Mouse (Mus musculus): ENCODE measurements around the gene Pcx. TPM values are rescaled to one million over a fixed set of nuclear protein-coding genes. Genes with fewer than 3 reads are reported as not detected.

Gene Pcx
- polyA plus RNA-seq, 1 experiment from 2014 or later = 27.5 TPM

DNA sequence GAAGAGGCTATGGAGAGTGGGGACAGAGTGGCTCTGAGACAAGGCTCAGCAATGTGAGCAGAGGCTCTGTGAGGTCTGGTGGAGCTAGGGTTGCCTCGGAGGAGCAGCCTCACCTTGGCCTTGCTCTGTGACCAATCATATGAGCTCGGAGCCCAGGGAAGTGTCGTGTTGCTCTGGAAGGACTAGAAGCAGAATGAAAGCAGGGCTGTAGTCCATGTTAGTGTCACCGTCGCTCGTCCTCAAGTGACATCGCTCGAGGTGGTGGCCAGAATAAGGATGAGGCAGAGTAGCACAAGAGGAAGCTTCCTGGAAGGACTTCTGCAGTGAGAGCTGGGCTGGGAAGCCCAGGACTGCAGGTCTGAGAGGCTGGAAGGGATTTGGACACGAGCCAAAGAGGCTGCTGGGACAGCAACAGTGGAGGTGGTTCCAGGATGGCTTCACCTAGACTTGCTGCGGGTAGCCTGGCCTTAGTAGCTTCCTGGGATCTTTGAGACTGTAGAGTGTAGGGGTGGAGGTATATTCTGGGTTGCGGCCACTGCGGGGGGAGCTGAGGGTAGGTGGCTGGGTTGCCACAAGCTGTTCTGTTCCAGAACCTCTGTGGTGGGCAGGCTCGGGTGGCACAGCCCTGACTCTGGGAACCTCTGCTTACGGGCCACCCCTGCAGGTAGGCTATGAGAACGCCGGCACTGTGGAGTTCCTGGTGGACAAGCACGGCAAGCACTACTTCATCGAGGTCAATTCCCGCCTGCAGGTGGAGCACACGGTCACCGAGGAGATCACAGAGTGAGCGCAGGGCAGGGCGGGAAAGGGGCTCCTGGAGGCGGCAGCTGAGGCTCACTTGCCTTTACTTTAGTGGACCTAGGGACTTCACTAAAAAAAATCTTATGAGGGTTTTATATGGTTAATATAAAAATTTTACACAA, 93.8 kb downstream of the Pcx start:
- no peaks in the 10 kb centered on the region for H3K27me3 ChIP-seq (ENCODE audit: control insufficient read depth, insufficient read depth, low read length)
- H3K9ac ChIP-seq = no peak overlapping the region
- ATAC-seq (ENCODE audit: low FRiP score) (no peak), DNase-seq (ENCODE audit: low spot score) (peak; percentile 37)
- WGBS = 41% methylated on average over 24 of the region's 24 CpGs
- H3K9me3 ChIP-seq (ENCODE audit: control insufficient read depth, low read length) = no peaks in the 10 kb centered on the region
- H3K4me1 ChIP-seq (replicated peaks; ENCODE audit: control insufficient read depth, insufficient read depth, low read length) = no peaks in the 10 kb centered on the region
- H3K36me3 ChIP-seq (replicated peaks; ENCODE audit: control insufficient read depth, insufficient read depth) = no peaks in the 10 kb centered on the region
- H3K4me3 ChIP-seq (replicated peaks; ENCODE audit: low read length) = no peak overlapping the region
- H3K27ac ChIP-seq = no peak overlapping the region
- H3K4me2 ChIP-seq (replicated peaks) = no peak overlapping the region

DNA sequence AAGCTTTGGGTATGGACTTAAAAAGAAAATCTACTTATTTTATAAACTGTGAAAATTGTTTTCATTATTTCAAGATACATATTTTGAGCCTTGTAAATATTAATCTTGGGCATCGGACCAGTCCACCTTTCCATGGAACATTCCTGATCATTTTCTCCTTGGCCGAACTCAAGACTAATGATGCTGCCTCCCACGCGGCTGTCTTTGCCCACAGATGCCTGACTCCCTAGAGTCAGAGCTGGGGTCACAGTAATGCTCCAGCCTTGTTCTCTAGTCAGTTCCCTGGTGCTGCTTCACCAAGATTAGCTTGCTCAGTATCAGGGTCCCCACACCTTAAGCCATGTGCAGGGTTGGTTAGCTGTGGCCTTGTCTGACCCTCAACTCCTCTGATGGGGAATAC, 95.4 kb downstream of the Pcx start:
- H3K4me2 ChIP-seq (replicated peaks) = no peak overlapping the region
- DNase-seq (ENCODE audit: low spot score) (no peak), ATAC-seq (ENCODE audit: low FRiP score) (no peak)
- 86% methylated on average over 4 of the region's 4 CpGs for WGBS
- no peak overlapping the region for H3K4me3 ChIP-seq (replicated peaks; ENCODE audit: low read length)
- no peak overlapping the region for H3K9ac ChIP-seq
- no peaks in the 10 kb centered on the region for H3K4me1 ChIP-seq (replicated peaks; ENCODE audit: control insufficient read depth, insufficient read depth, low read length)
- peaks cover 4% of the 10 kb centered on the region; the same call in 1 of the 2 replicates for H3K36me3 ChIP-seq (replicated peaks; ENCODE audit: control insufficient read depth, insufficient read depth)
- no peaks in the 10 kb centered on the region for H3K27me3 ChIP-seq (ENCODE audit: control insufficient read depth, insufficient read depth, low read length)
- no peak overlapping the region for H3K27ac ChIP-seq
- H3K9me3 ChIP-seq (ENCODE audit: control insufficient read depth, low read length) = no peaks in the 10 kb centered on the region

DNA sequence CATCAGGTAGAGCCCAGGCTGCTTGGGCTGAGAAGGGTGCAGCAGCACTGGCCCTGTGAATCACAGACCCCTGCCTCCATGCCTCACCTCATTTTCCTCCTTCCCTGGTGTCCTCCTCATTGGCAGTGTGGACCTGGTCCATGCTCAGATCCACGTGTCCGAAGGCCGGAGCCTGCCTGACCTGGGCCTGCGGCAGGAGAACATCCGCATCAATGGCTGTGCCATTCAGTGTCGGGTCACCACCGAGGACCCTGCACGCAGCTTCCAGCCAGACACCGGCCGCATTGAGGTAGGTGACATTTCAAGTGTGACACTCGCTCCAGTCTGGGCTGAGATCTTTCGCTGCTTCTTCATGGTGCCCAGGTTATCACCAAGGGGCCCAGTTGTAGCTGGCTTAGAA, 97.1 kb downstream of the Pcx start:
- no peaks in the 10 kb centered on the region for H3K4me1 ChIP-seq (replicated peaks; ENCODE audit: control insufficient read depth, insufficient read depth, low read length)
- no peak overlapping the region for H3K4me2 ChIP-seq (replicated peaks)
- no peaks in the 10 kb centered on the region for H3K9me3 ChIP-seq (ENCODE audit: control insufficient read depth, low read length)
- no peak overlapping the region for H3K27ac ChIP-seq
- 95% methylated on average over 12 of the region's 12 CpGs for WGBS
- H3K36me3 ChIP-seq (replicated peaks; ENCODE audit: control insufficient read depth, insufficient read depth) = peaks cover 19% of the 10 kb centered on the region
- DNase-seq (ENCODE audit: low spot score) (no peak), ATAC-seq (ENCODE audit: low FRiP score) (no peak)
- H3K4me3 ChIP-seq (replicated peaks; ENCODE audit: low read length) = no peak overlapping the region
- H3K27me3 ChIP-seq (ENCODE audit: control insufficient read depth, insufficient read depth, low read length) = no peaks in the 10 kb centered on the region
- H3K9ac ChIP-seq = no peak overlapping the region

DNA sequence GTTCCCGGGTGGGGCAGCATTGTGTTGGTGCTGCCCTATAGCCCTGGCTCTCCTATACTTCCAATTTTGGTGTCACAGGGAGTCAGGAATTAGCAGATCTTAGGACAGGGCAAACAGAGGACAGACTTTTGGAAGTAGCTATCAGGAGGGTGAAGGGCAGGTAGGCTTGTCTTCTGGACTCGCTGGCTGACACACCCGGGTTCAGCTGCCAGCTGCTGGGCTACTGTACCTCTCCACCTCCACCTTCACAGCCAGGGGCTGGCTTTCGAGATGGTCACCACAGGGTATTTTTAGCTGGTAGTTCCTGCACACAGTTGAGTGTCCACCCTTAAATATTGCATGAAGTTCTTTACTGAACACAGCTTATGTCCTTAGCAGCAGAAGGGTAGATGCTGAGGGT, 98.2 kb downstream of the Pcx start:
- no peak for ATAC-seq (ENCODE audit: low FRiP score)

DNA sequence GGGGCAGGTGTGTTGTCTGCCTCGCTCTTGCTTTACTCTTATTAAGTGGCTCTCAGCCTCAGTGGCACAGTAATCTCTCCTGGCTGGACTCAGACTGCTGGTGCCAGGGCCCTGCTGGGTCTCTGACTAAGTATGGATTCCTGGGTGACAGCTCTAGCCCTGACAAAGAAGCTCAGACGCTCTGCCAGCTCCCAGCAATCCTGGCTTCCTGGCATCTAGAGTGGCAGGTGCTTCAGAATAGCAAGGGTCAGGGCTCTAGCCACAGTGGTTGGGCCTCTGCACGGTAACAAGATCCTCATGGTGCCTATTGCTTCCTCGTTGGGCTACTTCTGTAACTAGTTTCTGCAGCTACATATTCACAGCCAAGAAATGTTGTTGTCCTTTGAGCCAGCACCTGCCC, 99.8 kb downstream of the Pcx start:
- Histone ChIP-seq H3K4me3 (replicated peaks; ENCODE audit: low read length) (no peak overlapping the region), H3K9ac (no peak overlapping the region), H3K9me3 (ENCODE audit: control insufficient read depth, low read length) (no peaks in the 10 kb centered on the region), H3K27ac (no peak overlapping the region), H3K36me3 (replicated peaks; ENCODE audit: control insufficient read depth, insufficient read depth) (peaks cover 36% of the 10 kb centered on the region), H3K27me3 (ENCODE audit: control insufficient read depth, insufficient read depth, low read length) (no peaks in the 10 kb centered on the region), H3K4me2 (replicated peaks) (no peak overlapping the region), H3K4me1 (replicated peaks; ENCODE audit: control insufficient read depth, insufficient read depth, low read length) (peaks cover 20% of the 10 kb centered on the region)
- no peak for ATAC-seq (ENCODE audit: low FRiP score)
- WGBS = 66% methylated on average over 4 of the region's 4 CpGs
- DNase-seq (ENCODE audit: low spot score) = no peak

More for the DNA sequence above, 98.2 kb downstream of the Pcx start:
- Histone ChIP-seq H3K4me2 (replicated peaks) (no peak overlapping the region), H3K4me1 (replicated peaks; ENCODE audit: control insufficient read depth, insufficient read depth, low read length) (peaks cover 9% of the 10 kb centered on the region; the same call in 1 of the 2 replicates), H3K36me3 (replicated peaks; ENCODE audit: control insufficient read depth, insufficient read depth) (peaks cover 30% of the 10 kb centered on the region), H3K9me3 (ENCODE audit: control insufficient read depth, low read length) (no peaks in the 10 kb centered on the region), H3K27me3 (ENCODE audit: control insufficient read depth, insufficient read depth, low read length) (no peaks in the 10 kb centered on the region), H3K9ac (no peak overlapping the region), H3K4me3 (replicated peaks; ENCODE audit: low read length) (no peak overlapping the region), H3K27ac (no peak overlapping the region)
- no peak for DNase-seq (ENCODE audit: low spot score)
- 87% methylated on average over 4 of the region's 4 CpGs for WGBS

DNA sequence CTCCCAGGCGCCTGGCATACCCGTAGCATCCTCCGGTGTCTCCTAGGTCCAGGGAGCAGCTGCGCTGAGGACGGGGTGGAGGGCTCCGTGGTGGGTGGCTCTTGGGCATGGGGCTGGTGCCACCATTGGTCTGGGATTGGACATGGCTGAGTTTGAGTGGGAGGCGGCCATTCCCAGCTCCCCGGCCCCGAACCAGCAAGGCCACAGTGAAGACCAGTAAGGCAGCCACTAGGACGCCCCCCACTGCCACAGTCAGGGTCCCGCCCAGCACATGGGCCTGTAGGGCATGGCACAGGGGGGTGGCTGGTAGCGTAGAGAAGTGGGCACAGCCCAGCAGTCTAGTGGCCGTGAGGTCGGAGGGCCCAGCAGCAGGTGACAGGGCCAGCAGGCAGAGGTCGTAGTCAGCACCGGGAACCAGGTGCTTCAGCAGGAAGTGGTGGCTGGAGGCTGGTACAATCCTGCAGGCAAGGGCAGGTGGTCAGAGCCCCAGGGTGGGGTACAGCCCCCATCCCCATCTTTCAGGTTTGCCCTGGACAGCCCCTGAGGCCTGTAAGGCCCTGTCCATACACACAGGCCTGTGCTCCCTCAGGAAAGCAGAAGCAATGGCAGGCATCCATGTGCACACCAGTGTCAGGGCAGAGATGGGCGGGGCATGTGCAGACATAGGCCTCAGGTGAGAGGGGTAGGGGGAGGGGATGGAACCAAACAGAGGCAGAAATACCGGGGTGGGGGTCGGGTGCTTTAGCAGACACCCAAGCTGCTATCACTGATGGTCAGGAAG, 102.1 kb downstream of the Pcx start:
- no peaks in the 10 kb centered on the region for H3K9me3 ChIP-seq (ENCODE audit: control insufficient read depth, low read length)
- peaks cover 36% of the 10 kb centered on the region for H3K36me3 ChIP-seq (replicated peaks; ENCODE audit: control insufficient read depth, insufficient read depth)
- 88% methylated on average over 19 of the region's 19 CpGs for WGBS
- H3K4me2 ChIP-seq (replicated peaks) = peak overlapping the region; percentile 21; the same call in 1 of the 2 replicates
- DNase-seq (ENCODE audit: low spot score) (no peak), ATAC-seq (ENCODE audit: low FRiP score) (no peak)
- H3K4me3 ChIP-seq (replicated peaks; ENCODE audit: low read length) = no peak overlapping the region
- H3K27me3 ChIP-seq (ENCODE audit: control insufficient read depth, insufficient read depth, low read length) = no peaks in the 10 kb centered on the region
- H3K9ac ChIP-seq = no peak overlapping the region
- H3K27ac ChIP-seq = no peak overlapping the region
- H3K4me1 ChIP-seq (replicated peaks; ENCODE audit: control insufficient read depth, insufficient read depth, low read length) = peaks cover 26% of the 10 kb centered on the region

DNA sequence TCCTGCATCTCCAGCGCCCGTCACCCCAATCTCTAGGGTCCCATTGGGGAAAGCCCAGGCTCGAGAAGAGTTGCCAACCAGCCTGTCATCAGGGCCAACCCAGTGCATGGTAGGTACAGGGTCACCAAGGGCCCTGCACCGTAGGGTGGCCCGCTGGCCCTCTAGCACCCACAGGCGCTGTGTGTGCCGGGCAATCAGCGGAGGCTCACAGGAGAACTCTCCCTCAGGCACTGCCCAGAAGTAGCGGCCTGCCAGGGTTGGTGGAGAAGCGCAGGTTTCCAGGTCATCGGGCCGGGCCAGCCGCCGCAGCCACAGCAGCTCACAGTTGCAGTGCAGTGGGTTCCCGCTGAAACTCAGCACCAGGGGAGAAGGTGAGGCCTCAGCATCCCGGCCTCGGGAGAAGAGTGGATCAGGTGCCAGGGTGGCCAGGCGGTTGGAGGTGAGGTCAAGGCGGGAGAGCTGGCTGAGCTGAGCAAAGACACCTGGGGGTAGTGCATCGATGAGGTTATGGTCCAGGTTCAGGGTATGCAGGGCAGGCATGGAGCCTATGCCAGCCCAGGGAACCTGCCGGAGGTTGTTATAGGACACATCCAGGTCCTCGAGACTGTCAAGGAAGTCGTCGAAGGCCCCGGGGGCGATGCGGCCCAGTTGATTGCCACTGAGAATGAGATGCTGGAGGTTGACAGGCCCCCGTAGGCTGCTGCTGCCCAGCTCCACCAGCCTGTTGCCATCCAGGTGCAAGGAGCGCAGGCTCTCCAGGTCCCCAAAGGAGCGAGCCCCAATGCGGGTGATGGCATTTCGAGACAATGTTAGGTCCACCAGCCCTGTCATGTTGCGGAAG, 103.4 kb downstream of the Pcx start:
- H3K27ac ChIP-seq = peak overlapping the region; percentile 95; the same call in 1 of the 2 replicates
- peaks cover 26% of the 10 kb centered on the region for H3K4me1 ChIP-seq (replicated peaks; ENCODE audit: control insufficient read depth, insufficient read depth, low read length)
- 91% methylated on average over 33 of the region's 33 CpGs for WGBS
- H3K4me3 ChIP-seq (replicated peaks; ENCODE audit: low read length) = peak overlapping the region; percentile 95
- peak overlapping the region; percentile 99 for H3K9ac ChIP-seq
- DNase-seq (ENCODE audit: low spot score) (no peak), ATAC-seq (ENCODE audit: low FRiP score) (no peak)
- H3K36me3 ChIP-seq (replicated peaks; ENCODE audit: control insufficient read depth, insufficient read depth) = peaks cover 36% of the 10 kb centered on the region
- H3K9me3 ChIP-seq (ENCODE audit: control insufficient read depth, low read length) = no peaks in the 10 kb centered on the region
- no peaks in the 10 kb centered on the region for H3K27me3 ChIP-seq (ENCODE audit: control insufficient read depth, insufficient read depth, low read length)
- H3K4me2 ChIP-seq (replicated peaks) = peak overlapping the region; percentile 82

DNA sequence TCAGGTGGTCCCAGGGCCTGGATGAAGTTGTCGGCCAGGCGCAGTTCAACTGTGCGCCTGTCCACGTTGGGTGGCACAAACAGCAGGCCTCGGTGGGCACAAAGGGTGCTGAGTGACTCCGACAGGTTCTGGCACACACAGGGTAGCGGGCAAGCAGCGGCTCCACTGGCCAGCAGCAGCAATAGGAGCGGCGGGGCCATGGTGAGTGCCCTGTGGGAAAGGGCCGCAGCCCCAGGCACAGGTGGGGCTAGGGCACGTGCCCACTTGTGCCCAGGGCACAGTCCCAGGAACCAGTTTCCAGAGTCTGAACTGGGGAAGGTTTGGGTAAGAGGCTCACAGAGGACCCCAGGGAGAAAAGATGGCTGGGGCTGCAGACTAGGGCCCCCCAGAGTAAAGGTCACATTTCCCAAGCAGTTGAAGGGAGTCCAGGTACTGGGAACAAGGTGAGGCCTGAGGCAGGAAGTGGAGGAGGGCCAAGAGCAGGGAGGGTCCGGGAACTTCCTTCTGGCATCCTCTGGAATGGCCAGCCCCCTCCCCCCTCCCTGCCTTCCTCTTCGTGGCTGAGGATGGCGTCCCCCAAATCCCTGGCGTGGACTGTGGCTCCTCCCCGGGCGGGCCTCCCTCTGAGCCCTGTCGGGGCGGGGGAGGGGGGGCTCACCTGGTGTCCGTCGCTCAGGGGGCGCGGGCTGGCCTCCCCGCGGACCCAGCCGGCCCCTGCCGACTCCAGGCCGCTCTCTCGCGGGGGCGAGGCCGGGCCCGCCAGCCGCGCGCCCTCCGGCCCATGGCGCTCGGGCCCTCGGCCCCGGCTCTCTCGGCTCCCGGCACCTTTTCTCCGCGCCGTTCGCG, 104.3 kb downstream of the Pcx start:
- DNase-seq (ENCODE audit: low spot score) (no peak), ATAC-seq (ENCODE audit: low FRiP score) (0 out of 2 replicates have a peak, but pooled peaks have one; percentile 1)
- peaks cover 36% of the 10 kb centered on the region for H3K36me3 ChIP-seq (replicated peaks; ENCODE audit: control insufficient read depth, insufficient read depth)
- H3K27me3 ChIP-seq (ENCODE audit: control insufficient read depth, insufficient read depth, low read length) = no peaks in the 10 kb centered on the region
- H3K27ac ChIP-seq = peak overlapping the region; percentile 95
- no peaks in the 10 kb centered on the region for H3K9me3 ChIP-seq (ENCODE audit: control insufficient read depth, low read length)
- H3K4me1 ChIP-seq (replicated peaks; ENCODE audit: control insufficient read depth, insufficient read depth, low read length) = peaks cover 26% of the 10 kb centered on the region
- 25% methylated on average over 30 of the region's 49 CpGs for WGBS
- H3K4me2 ChIP-seq (replicated peaks) = peak overlapping the region; percentile 82
- peak overlapping the region; percentile 95 for H3K4me3 ChIP-seq (replicated peaks; ENCODE audit: low read length)
- H3K9ac ChIP-seq = peak overlapping the region; percentile 99

All from hindbrain, embryonic 14.5 days (tissue).